Mouse (Mus musculus): Measurements from ENCODE around the gene Ier3. TPM values are rescaled to one million over a fixed set of nuclear protein-coding genes. Genes with fewer than 3 reads are reported as not detected.

Gene Ier3
- polyA plus RNA-seq, 1 experiment from 2014 or later = 15.8 TPM

- H3K27ac ChIP-seq (ENCODE audit: low read length) = no peak overlapping the region
- H3K9ac ChIP-seq (ENCODE audit: low read depth, low read length) = no peak overlapping the region
- no peak overlapping the region for H3K4me2 ChIP-seq (ENCODE audit: low read depth, low read length)
- H3K27me3 ChIP-seq (ENCODE audit: control insufficient read depth, insufficient read depth, low read depth, low read length) = no peaks in the 10 kb centered on the region
- no peak overlapping the region for H3K4me3 ChIP-seq (ENCODE audit: low read depth, low read length)
- no peaks in the 10 kb centered on the region for H3K9me3 ChIP-seq (replicated peaks; ENCODE audit: control insufficient read depth, low read length)
- peaks cover 4% of the 10 kb centered on the region for H3K4me1 ChIP-seq (ENCODE audit: control insufficient read depth, low read depth, low read length)
- H3K36me3 ChIP-seq (ENCODE audit: control insufficient read depth, insufficient read depth) = no peaks in the 10 kb centered on the region
- peak; percentile 12; the same call in 1 of the 2 replicates for ATAC-seq (ENCODE audit: low read depth)
- 46% methylated on average over 6 of the region's 6 CpGs for WGBS (ENCODE audit: insufficient replicate concordance)
Observed at GRCm38 (mm10) chr17:35814678-35815077, 6.8 kb upstream of the Ier3 start.

DNA sequence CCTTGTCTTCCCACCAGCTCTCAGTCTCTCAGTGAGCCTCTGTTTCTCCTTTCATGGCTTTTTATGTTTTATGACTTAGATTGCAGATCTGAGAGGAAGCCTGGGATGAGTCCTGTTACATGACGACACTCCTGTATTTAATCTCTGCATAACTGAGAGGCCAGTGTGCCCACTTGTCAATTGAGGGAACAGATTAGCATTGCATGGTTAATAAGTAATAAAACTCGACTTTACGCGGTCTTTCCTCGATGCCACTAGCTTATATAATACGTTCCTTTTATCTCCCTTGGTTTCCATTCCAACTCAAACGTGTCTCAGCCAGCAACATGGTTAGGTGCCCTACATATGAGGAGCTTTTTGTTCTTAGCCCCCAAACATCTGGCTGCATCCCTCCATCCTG lies 5.6 kb upstream of the Ier3 start:
- 54% methylated on average over 7 of the region's 7 CpGs for WGBS (ENCODE audit: insufficient replicate concordance)
- ATAC-seq (ENCODE audit: low read depth) = no peak
- no peaks in the 10 kb centered on the region for H3K27me3 ChIP-seq (ENCODE audit: control insufficient read depth, insufficient read depth, low read depth, low read length)
- no peak overlapping the region for H3K27ac ChIP-seq (ENCODE audit: low read length)
- no peaks in the 10 kb centered on the region for H3K9me3 ChIP-seq (replicated peaks; ENCODE audit: control insufficient read depth, low read length)
- H3K9ac ChIP-seq (ENCODE audit: low read depth, low read length) = no peak overlapping the region
- H3K4me1 ChIP-seq (ENCODE audit: control insufficient read depth, low read depth, low read length) = peaks cover 15% of the 10 kb centered on the region
- no peaks in the 10 kb centered on the region for H3K36me3 ChIP-seq (ENCODE audit: control insufficient read depth, insufficient read depth)
- no peak overlapping the region for H3K4me2 ChIP-seq (ENCODE audit: low read depth, low read length)
- no peak overlapping the region for H3K4me3 ChIP-seq (ENCODE audit: low read depth, low read length)

- H3K36me3 ChIP-seq (ENCODE audit: control insufficient read depth, insufficient read depth) = no peaks in the 10 kb centered on the region
- peaks cover 24% of the 10 kb centered on the region for H3K4me1 ChIP-seq (ENCODE audit: control insufficient read depth, low read depth, low read length)
- H3K27ac ChIP-seq (ENCODE audit: low read length) = no peak overlapping the region
- H3K9me3 ChIP-seq (replicated peaks; ENCODE audit: control insufficient read depth, low read length) = no peaks in the 10 kb centered on the region
- H3K27me3 ChIP-seq (ENCODE audit: control insufficient read depth, insufficient read depth, low read depth, low read length) = no peaks in the 10 kb centered on the region
- H3K4me3 ChIP-seq (ENCODE audit: low read depth, low read length) = no peak overlapping the region
- no peak overlapping the region for H3K4me2 ChIP-seq (ENCODE audit: low read depth, low read length)
- ATAC-seq (ENCODE audit: low read depth) = no peak
- no peak overlapping the region for H3K9ac ChIP-seq (ENCODE audit: low read depth, low read length)
- WGBS (ENCODE audit: insufficient replicate concordance) = 56% methylated on average over 9 of the region's 14 CpGs
Observed at GRCm38 (mm10) chr17:35816686-35817085, 4.8 kb upstream of the Ier3 start.

- Histone ChIP-seq H3K9me3 (replicated peaks; ENCODE audit: control insufficient read depth, low read length) (no peaks in the 10 kb centered on the region), H3K27me3 (ENCODE audit: control insufficient read depth, insufficient read depth, low read depth, low read length) (no peaks in the 10 kb centered on the region), H3K4me3 (ENCODE audit: low read depth, low read length) (no peak overlapping the region), H3K4me2 (ENCODE audit: low read depth, low read length) (no peak overlapping the region), H3K36me3 (ENCODE audit: control insufficient read depth, insufficient read depth) (no peaks in the 10 kb centered on the region), H3K27ac (ENCODE audit: low read length) (no peak overlapping the region), H3K4me1 (ENCODE audit: control insufficient read depth, low read depth, low read length) (peaks cover 29% of the 10 kb centered on the region), H3K9ac (ENCODE audit: low read depth, low read length) (no peak overlapping the region)
- ATAC-seq (ENCODE audit: low read depth) = no peak
- WGBS (ENCODE audit: insufficient replicate concordance) = 80% methylated on average over 10 of the region's 10 CpGs
Observed at GRCm38 (mm10) chr17:35817226-35817625, 4.3 kb upstream of the Ier3 start.

DNA sequence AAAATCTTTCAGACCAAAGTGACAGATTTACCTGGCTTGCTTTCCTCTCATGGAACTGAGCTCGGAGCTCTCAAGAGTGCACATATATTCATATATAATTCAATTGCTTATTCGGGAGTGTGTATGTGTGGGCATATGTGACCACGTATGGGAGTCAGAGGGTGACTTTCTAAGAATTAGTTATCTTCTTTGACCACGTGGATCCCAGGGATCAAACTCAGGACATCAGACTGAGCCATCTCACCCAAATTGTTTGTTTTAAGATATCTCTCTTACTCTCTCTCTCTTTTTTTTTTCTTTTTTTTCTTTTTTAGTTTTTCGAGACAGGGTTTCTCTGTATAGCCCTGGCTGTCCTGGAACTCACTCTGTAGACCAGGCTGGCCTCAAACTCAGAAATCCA lies 1.4 kb upstream of the Ier3 start:
- Histone ChIP-seq H3K9ac (ENCODE audit: low read depth, low read length) (no peak overlapping the region), H3K36me3 (ENCODE audit: control insufficient read depth, insufficient read depth) (no peaks in the 10 kb centered on the region), H3K4me2 (ENCODE audit: low read depth, low read length) (no peak overlapping the region), H3K27me3 (ENCODE audit: control insufficient read depth, insufficient read depth, low read depth, low read length) (no peaks in the 10 kb centered on the region), H3K4me1 (ENCODE audit: control insufficient read depth, low read depth, low read length) (peaks cover 43% of the 10 kb centered on the region), H3K4me3 (ENCODE audit: low read depth, low read length) (no peak overlapping the region), H3K27ac (ENCODE audit: low read length) (no peak overlapping the region; the same call in 1 of the 2 replicates), H3K9me3 (replicated peaks; ENCODE audit: control insufficient read depth, low read length) (no peaks in the 10 kb centered on the region)
- WGBS (ENCODE audit: insufficient replicate concordance) = 28% methylated on average over 5 of the region's 5 CpGs
- no peak for ATAC-seq (ENCODE audit: low read depth)

GRCm38 (mm10) chr17:35822564-35822963 lies 1.1 kb downstream of the Ier3 start:
- Histone ChIP-seq H3K9ac (ENCODE audit: low read depth, low read length) (peak overlapping the region; percentile 85), H3K4me2 (ENCODE audit: low read depth, low read length) (peak overlapping the region; percentile 96), H3K9me3 (replicated peaks; ENCODE audit: control insufficient read depth, low read length) (no peaks in the 10 kb centered on the region), H3K27ac (ENCODE audit: low read length) (peak overlapping the region; percentile 96), H3K36me3 (ENCODE audit: control insufficient read depth, insufficient read depth) (peaks cover 6% of the 10 kb centered on the region), H3K27me3 (ENCODE audit: control insufficient read depth, insufficient read depth, low read depth, low read length) (no peaks in the 10 kb centered on the region), H3K4me1 (ENCODE audit: control insufficient read depth, low read depth, low read length) (peaks cover 47% of the 10 kb centered on the region), H3K4me3 (ENCODE audit: low read depth, low read length) (peak overlapping the region; percentile 84)
- no peak for ATAC-seq (ENCODE audit: low read depth)
- WGBS (ENCODE audit: insufficient replicate concordance) = under 1% methylated on average over 11 of the region's 11 CpGs

DNA sequence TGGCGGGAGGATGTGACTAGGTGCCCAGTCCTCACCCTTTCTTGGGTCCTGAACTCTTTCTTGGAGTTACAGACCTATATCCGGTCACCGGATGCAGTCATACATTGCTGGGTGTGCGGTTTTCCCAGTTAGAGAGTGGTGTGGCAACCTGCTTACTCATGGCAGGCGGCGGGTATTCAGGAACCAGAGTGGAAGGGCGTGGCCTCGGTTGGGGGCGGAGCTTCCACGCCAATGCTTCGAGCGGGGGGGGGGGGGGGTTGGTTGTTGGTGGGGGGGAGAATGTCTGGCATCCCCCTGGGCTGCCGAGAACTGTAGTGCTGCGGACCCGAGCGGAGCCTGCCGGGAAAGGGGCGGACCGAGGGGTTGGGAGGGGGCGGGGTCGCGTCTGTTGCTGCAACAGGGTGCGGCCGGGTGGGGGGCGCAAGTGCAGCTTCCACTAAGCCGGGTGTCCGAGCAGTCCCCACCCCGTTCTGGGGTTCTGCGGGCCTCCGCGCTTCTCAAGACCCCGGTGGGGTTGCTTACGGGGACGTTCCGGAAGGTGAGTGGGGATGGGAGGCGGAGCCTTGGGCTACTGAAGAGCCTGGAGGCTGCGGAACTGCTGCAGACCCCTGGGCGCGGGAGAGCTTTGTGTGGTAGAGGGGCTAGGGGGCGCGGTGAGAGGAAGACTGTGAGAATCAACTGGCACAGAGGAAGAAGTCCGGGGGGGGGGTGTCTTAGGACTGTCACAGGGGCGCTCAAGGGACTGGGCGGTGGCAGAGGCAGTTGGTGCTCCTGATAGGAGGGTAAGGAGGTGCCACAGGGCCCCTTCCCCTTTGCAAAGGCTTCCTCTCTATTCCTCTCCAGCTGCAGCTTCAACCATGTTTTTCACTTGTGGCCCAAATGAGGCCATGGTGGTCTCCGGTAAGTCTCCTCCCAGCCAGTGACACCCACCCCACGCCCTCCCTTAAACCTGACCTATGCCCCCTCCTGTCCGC lies 1.8 kb downstream of the Ier3 start, which contains the start of gene Flot1:
Gene Flot1, plus strand, starts transcription at position 267 of the 974 bp plus-strand sequence.
- H3K4me2 ChIP-seq (ENCODE audit: low read depth, low read length) = peak within 1 kb of the TSS; percentile 96
- H3K9ac ChIP-seq (ENCODE audit: low read depth, low read length) = peak within 1 kb of the TSS; percentile 85
- no peaks in the 10 kb centered on the region for H3K27me3 ChIP-seq (ENCODE audit: control insufficient read depth, insufficient read depth, low read depth, low read length)
- H3K4me1 ChIP-seq (ENCODE audit: control insufficient read depth, low read depth, low read length) = peaks cover 47% of the 10 kb centered on the region
- H3K4me3 ChIP-seq (ENCODE audit: low read depth, low read length) = peak within 1 kb of the TSS; percentile 84
- no peaks in the 10 kb centered on the region for H3K9me3 ChIP-seq (replicated peaks; ENCODE audit: control insufficient read depth, low read length)
- ATAC-seq (ENCODE audit: low read depth) = peak; percentile 80
- peak within 1 kb of the TSS; percentile 96 for H3K27ac ChIP-seq (ENCODE audit: low read length)
- under 1% methylated on average over 42 of the region's 47 CpGs for WGBS (ENCODE audit: insufficient replicate concordance)
- peaks cover 12% of the 10 kb centered on the region for H3K36me3 ChIP-seq (ENCODE audit: control insufficient read depth, insufficient read depth)

DNA sequence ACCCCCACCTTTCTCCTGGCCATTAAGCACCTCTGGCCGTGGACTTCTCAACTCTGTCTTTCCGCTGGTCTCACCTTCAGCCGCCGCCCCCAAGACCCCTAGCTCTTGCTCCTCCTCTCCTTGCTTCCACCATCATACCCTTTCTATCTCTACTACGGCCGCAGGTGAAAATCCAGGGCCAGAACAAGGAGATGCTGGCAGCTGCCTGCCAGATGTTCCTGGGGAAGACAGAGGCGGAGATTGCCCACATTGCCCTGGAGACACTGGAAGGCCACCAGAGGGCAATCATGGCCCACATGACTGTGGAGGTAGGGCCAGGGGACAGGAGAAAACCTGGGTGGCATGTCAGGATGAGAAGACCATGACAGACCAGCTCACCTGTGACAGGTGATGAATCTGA lies 2.9 kb downstream of the Ier3 start:
- no peak for ATAC-seq (ENCODE audit: low read depth)
- Histone ChIP-seq H3K27me3 (ENCODE audit: control insufficient read depth, insufficient read depth, low read depth, low read length) (no peaks in the 10 kb centered on the region), H3K36me3 (ENCODE audit: control insufficient read depth, insufficient read depth) (peaks cover 12% of the 10 kb centered on the region), H3K9me3 (replicated peaks; ENCODE audit: control insufficient read depth, low read length) (no peaks in the 10 kb centered on the region), H3K4me2 (ENCODE audit: low read depth, low read length) (peak overlapping the region; percentile 96), H3K4me1 (ENCODE audit: control insufficient read depth, low read depth, low read length) (peaks cover 50% of the 10 kb centered on the region), H3K27ac (ENCODE audit: low read length) (peak overlapping the region; percentile 96), H3K4me3 (ENCODE audit: low read depth, low read length) (peak overlapping the region; percentile 84), H3K9ac (ENCODE audit: low read depth, low read length) (peak overlapping the region; percentile 85)
- 67% methylated on average over 7 of the region's 7 CpGs for WGBS (ENCODE audit: insufficient replicate concordance)

Measured in liver, embryonic 16.5 days (tissue).